In the genomic region with DNA sequence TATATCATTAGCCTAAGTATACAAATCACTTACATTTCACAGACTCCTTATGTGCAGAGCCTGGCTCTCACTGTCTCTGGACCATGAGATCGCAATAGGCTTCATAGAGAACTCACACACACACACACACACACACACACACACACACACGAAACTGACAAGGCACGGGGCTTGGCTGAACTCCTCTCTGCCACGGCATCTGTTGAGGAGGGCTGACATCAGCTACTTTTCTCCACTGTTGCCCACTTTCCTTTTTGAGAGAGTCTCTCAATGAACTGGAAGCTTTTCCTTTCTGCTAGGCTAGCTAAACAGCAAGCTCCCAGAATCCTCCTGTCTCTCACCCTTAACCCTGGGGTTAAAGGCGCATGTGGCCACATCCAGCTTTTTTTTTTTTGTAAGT, we compare ENCODE assay signal across 20 mouse cellular contexts. TPM values are rescaled to one million over a fixed set of nuclear protein-coding genes. Genes with fewer than 3 reads are reported as not detected.
"Had no signal": no experiment of that assay in that cellular context is flagged by ENCODE, and none has a peak within 500 bp of the region (broad histone marks: within the 10 kb centered on the region; RNA-seq: fewer than 3 reads in every experiment).

No protein-coding gene starts in this region.

- H3K27me3 ChIP-seq: limb, embryonic 12.5 days; limb, embryonic 15.5 days; midbrain, embryonic 15.5 days; neural tube, embryonic 12.5 days; neural tube, embryonic 15.5 days had no signal

- H3K9ac ChIP-seq: limb, embryonic 12.5 days; limb, embryonic 15.5 days; liver, embryonic 14.5 days; liver, postnatal 0 days; midbrain, embryonic 12.5 days; midbrain, embryonic 15.5 days; neural tube, embryonic 12.5 days; neural tube, embryonic 15.5 days had no signal

- ATAC-seq: liver, postnatal 0 days; midbrain, embryonic 15.5 days had no signal

- H3K4me2 ChIP-seq: limb, embryonic 12.5 days; limb, embryonic 15.5 days; liver, embryonic 11.5 days; midbrain, embryonic 12.5 days; midbrain, embryonic 15.5 days; neural tube, embryonic 12.5 days; neural tube, embryonic 15.5 days had no signal

- H3K4me1 ChIP-seq: midbrain, embryonic 12.5 days had no signal

- H3K27ac ChIP-seq: left cerebral cortex, adult 2 months; limb, embryonic 12.5 days; limb, embryonic 15.5 days; liver, embryonic 14.5 days; macrophage; midbrain, embryonic 12.5 days; midbrain, embryonic 15.5 days; neural tube, embryonic 12.5 days; neural tube, embryonic 15.5 days; stomach, postnatal 0 days had no signal

- H3K4me3 ChIP-seq: left cerebral cortex, adult 2 months; limb, embryonic 12.5 days; limb, embryonic 15.5 days; midbrain, embryonic 12.5 days; midbrain, embryonic 15.5 days; neural tube, embryonic 12.5 days; neural tube, embryonic 15.5 days had no signal

- DNase-seq: kidney, adult 11 months; layer of hippocampus, postnatal 36 days; liver, postnatal 0 days; right cerebral cortex, adult 18-20 months; right cerebral cortex, postnatal 14 days; right cerebral cortex, postnatal 4 days; thymus, adult 2 months; thymus, postnatal 14 days; thymus, postnatal 4 days had no signal

- H3K36me3 ChIP-seq: limb, embryonic 12.5 days; limb, embryonic 15.5 days; midbrain, embryonic 12.5 days; midbrain, embryonic 15.5 days; neural tube, embryonic 12.5 days; neural tube, embryonic 15.5 days had no signal

- H3K9me3 ChIP-seq: limb, embryonic 12.5 days; limb, embryonic 15.5 days; midbrain, embryonic 12.5 days; midbrain, embryonic 15.5 days; neural tube, embryonic 12.5 days; neural tube, embryonic 15.5 days had no signal

RNA-seq across cellular contexts. Expression of a gene that starts 14.6 kb away (rescaled TPM):
- polyA plus RNA-seq: macrophage had no signal
